Mouse (Mus musculus) embryonic fibroblast, embryonic 13.5 days (primary cell): ENCODE data around the gene Rngtt. TPM values are rescaled to one million over a fixed set of nuclear protein-coding genes. Genes with fewer than 3 reads are reported as not detected.
A peak's percentile ranks its signal among the peaks of the same experiment; 100 is the strongest.

ENCODE experiments used
- H3K27ac ChIP-seq: 2 replicates; pipeline ENCODE4 v1.5.1; 2012; ENCODE audit warnings: low read length, control low read depth, inconsistent platforms; ENCODE audit not compliant: insufficient read depth
- H3K4me1 ChIP-seq: 2 replicates; pipeline ENCODE4 v1.6.1; 2011; ENCODE audit warnings: low read length; ENCODE audit not compliant: control insufficient read depth, insufficient read depth
- H3K4me3 ChIP-seq: 2 replicates; pipeline ENCODE4 v1.5.1; 2011; ENCODE audit warnings: mild to moderate bottlenecking, control low read depth, low read length; ENCODE audit not compliant: insufficient read depth
- CTCF ChIP-seq: IDR thresholded peaks from 2 replicates; pipeline ENCODE4 v1.5.1; 2011; ENCODE audit warnings: mild to moderate bottlenecking, control low read depth, low read length, moderate library complexity, borderline replicate concordance; ENCODE audit not compliant: insufficient read depth
- POLR2A ChIP-seq: IDR thresholded peaks from 2 replicates; pipeline ENCODE4 v1.6.1; 2011; ENCODE audit warnings: low read depth, mild to moderate bottlenecking, control low read depth, low read length, moderate library complexity
- polyA plus RNA-seq: library from polyadenylated mRNA; stranded (reverse); fragments of >200 nt; gene quantifications from 2 replicates; pipeline ENCODE4 v1.2.4, GENCODE M21; 2011; ENCODE audit warnings: low read depth; ENCODE audit not compliant: missing spikeins, insufficient read length

Gene Rngtt
- polyA plus RNA-seq, 1 experiment, result 30.7 TPM

DNA sequence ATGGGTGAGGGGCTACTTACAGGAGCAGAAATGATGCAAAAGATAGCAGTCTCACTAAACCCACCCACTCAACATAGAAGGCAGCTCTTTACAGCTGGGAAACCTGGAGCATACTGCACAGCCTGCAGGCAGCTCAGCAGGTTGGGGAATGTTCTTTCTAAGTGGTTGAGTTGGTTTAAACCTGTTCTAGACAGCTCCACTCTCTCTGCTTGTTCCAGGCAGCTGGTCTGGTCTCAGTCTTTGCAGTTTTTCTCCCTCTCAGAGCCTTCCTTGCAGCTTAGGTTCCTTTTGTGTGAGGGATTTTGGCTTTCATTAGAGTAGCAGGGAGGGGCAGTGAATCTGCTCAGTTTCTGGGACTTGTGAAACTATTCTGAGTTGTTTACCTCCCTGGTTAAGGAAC lies 67.5 kb downstream of the Rngtt start:
- TF ChIP-seq POLR2A (no peak), CTCF (no peak)
- H3K27ac ChIP-seq, result no peak overlapping the region
- no peak overlapping the region for H3K4me3 ChIP-seq
- H3K4me1 ChIP-seq, result no peaks in the 10 kb centered on the region

DNA sequence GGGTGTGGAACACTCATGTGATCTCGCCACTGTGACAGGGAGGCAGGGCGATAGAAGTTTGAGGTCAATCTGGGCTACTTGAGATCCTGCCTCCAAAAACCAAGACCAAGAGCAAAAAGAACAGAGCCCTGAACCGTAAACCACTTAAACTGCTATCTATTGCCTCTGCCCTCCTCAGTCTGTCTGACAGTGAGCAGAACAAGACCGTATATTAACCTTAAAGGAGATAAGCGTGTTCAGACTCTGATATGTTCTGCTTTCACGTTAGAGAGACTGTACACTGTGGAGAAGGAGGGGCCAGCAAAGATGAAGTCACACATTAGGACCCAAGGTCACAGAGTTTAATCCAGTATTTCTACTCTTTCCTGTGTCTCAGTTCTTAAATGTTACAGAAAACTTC lies 68.8 kb downstream of the Rngtt start:
- TF ChIP-seq POLR2A (no peak), CTCF (no peak)
- Histone ChIP-seq H3K27ac (no peak overlapping the region), H3K4me1 (no peaks in the 10 kb centered on the region), H3K4me3 (no peak overlapping the region)

DNA sequence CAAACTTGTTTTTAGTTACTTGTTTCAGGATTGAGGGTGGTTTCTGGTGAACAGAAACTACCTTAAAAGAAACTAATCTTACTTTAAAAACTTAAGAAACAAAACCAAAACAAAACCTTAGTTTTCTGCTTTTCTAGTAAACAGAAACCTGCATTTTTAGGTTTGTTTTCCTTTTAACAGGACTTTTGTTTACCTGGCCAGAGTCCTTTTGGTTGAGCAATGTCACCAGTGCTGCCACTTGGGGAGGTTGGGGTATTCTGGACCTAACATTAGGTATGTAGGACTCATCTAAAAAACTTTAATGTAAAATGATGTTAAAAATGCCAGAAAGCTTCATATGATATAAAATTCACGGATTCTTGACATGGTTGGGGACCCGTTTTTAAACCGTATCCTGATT lies 78.8 kb downstream of the Rngtt start:
- TF ChIP-seq POLR2A (no peak), CTCF (no peak)

DNA sequence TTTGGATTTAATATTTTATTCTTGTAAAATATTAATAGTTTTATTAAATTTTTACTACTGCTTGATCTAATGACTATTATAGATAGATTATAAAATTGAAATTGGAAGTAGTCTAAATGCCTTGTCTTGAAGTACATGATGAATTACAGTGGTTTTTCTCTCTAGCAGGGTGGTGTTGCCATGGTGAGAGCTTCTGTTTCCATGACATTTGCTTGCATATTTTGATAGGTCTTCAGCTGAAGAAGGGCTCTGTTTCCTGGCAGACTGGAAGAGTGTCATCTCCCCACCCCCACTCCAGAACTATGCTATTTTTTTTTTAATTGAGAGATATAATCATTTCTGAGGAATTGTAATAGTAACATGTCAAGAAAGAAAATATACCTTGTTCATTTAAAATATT lies 80.5 kb downstream of the Rngtt start:
- no peak for TF ChIP-seq POLR2A
- Histone ChIP-seq H3K27ac (no peak overlapping the region), H3K4me1 (no peaks in the 10 kb centered on the region), H3K4me3 (no peak overlapping the region)

More for the DNA sequence above, 78.8 kb downstream of the Rngtt start:
- no peak overlapping the region for H3K4me3 ChIP-seq
- H3K27ac ChIP-seq, result no peak overlapping the region
- no peaks in the 10 kb centered on the region for H3K4me1 ChIP-seq

DNA sequence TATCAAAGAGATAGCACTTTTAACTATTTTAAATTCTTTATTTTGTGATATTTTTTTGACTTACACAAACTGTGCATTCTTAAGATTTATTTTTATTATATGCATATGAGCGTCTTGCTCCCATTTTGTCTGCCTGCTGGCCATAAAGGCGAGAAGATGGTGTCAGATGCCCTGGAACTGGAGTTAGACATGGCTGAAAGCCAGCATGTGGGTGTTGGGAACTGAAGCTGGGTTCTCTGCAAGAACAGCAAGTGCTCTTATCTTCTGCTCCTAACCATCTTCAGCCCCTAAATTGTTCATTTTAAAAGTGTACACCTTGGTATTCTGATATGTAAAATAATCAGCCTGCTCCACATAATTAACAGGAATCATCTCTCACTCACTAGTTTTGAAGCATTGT lies 83.3 kb downstream of the Rngtt start:
- Histone ChIP-seq H3K4me1 (no peaks in the 10 kb centered on the region), H3K4me3 (no peak overlapping the region), H3K27ac (no peak overlapping the region)
- TF ChIP-seq POLR2A (no peak), CTCF (no peak)

DNA sequence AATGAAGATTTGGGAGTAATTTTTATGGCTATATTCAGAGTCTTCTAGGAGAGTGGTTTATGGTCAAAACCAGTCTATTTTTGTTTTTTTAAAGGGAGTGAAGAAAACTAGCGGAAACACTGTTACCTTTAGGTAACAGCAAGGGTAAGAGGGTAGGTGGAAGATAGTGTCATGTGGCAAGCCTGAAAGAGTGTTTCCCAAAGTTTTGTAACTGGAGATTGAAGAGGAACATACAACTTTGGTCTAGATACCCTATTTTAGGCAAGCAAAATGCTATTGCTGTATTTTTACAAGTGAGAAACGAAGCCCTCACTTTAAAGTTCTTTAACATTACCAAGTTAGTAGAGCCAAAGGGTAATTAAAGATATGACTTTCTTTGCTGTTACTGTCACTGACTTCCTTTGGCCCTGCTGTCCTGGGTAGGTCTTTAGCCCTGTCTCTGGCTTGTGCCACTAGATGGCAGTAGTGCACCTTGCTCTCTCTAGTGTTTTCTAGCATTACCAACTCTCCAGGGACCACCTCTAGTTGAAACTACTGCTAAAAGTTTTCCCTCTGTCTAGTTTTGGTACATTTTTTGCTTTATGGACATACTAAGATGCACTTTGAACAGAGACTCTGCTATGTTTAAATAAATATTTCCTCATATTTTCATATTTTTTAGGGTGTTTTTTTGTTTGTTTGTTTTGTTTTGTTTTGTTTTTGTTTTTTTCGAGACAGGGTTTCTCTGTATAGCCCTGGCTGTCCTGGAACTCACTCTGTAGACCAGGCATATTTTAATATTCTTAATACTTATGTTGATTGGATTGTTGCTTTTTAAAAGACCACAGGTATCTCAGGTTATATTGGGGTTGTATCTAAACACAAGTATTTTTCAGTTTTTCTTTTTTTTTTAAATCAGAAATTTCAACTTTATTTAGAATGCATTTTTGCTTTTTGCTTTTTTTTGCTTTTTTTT lies 86.4 kb downstream of the Rngtt start:
- Histone ChIP-seq H3K4me1 (no peaks in the 10 kb centered on the region), H3K4me3 (no peak overlapping the region), H3K27ac (no peak overlapping the region)
- TF ChIP-seq CTCF, result peak; percentile 90
- no peak for TF ChIP-seq POLR2A

DNA sequence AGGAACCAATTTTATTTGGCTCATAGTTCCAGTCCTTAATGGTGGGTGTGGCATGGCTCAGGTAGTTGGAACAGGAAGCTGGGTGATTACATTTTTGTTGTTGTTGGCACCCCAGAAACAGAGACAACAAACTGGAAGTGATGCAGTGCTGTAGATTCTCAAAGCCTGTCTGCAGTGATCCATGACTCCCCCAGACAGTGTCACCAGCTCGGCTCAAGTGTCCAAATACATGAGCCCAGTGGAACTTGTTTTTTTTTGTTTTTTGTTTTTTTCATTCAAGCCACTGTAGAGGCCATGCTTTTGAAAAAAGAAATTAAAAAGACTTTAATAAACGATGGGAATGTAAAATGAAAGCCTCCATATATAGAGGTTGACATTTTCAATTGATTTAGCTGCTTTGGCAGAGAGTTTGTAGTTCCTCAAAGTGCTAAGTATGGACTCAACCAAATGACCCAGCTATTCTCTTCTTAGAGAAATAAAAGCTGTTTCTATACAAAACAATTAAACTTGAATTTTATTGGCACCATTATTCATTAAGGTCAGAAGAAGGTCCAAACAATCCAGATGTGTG lies 95.7 kb downstream of the Rngtt start:
- Histone ChIP-seq H3K27ac (no peak overlapping the region), H3K4me1 (no peaks in the 10 kb centered on the region), H3K4me3 (no peak overlapping the region)
- TF ChIP-seq POLR2A, result no peak
- TF ChIP-seq CTCF, result no peak

DNA sequence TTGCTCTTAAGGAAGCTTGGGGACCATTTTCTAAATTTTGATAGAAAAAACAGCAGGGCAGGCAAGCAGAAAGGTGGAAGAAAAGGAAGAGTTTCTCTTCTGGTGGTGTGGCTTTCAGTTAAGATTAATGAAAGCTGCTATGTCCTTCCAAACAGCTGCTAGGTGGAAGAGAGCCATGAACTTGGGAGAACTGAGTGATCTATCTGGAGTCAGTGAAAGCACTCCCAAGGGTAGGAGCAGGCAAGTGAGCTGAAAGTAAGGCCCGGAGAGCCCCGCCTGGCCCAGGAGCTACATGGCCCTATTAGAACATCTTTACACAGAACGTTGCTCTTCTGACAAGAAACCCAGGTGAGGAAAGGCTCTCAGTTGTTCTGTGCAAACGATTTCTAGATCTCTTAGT lies 103.7 kb downstream of the Rngtt start:
- Histone ChIP-seq H3K4me1 (no peaks in the 10 kb centered on the region), H3K27ac (no peak overlapping the region), H3K4me3 (no peak overlapping the region)
- no peak for TF ChIP-seq CTCF
- no peak for TF ChIP-seq POLR2A

DNA sequence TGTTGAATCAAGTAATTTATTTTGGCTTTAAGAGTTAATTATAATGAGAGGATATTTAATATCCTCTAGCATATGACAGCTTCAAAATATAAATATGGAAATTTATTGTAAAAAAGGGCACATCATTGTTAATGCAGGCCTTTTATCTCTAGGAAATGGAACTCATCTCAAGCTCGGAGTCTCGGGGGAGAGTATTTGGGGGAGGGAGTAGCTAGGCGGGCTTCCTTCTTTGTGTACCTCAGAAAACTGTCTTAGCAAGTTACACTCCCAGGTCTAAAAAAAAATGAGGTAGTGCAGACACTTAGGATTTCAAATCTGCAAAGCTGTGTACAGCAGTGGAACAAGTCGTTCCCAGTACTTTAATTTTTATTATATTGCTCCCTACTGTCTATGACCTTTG lies 104.7 kb downstream of the Rngtt start:
- no peak overlapping the region for H3K4me3 ChIP-seq
- H3K27ac ChIP-seq, result no peak overlapping the region
- no peaks in the 10 kb centered on the region for H3K4me1 ChIP-seq
- TF ChIP-seq CTCF (no peak), POLR2A (no peak)

DNA sequence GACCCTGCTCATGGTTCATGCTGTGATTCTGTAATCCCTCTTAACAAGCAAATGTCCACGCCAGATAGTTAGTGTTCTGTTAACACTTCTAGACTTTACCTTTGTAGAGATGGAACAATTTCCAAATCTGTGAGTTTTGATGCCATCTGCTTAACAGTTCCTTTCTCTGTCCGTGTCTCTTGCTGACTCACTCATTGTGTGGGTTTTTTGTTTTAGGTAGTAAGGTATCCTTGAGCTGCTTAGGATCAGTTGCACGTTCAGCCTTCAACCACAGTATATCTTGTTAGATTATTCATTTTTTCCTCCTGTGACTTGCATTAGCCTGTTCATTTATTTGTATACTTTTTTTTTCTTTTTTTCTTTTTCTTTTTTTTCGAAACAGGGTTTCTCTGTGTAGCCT lies 107.3 kb downstream of the Rngtt start:
- no peaks in the 10 kb centered on the region for H3K4me1 ChIP-seq
- TF ChIP-seq CTCF, result no peak
- no peak for TF ChIP-seq POLR2A
- H3K4me3 ChIP-seq, result no peak overlapping the region
- no peak overlapping the region for H3K27ac ChIP-seq

DNA sequence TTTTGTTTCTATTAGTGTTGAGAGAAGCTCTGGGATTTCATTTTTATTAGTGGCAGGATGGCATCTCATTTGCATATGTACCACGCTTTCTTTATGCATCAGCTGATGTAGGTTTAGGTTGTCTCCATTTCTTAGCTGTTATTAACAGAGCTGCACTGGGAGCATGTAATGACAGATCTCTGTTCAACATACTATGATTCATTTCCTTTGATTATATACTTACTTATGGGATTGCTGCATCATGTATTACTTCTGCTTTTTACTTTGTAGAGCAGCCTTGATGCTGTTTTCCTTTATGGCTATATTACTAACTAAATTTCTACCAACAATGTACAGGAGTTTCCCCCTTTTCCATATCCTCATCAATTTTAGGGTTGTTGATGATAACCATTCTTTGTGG lies 109.5 kb downstream of the Rngtt start:
- no peak for TF ChIP-seq CTCF
- no peak for TF ChIP-seq POLR2A
- H3K4me1 ChIP-seq, result no peaks in the 10 kb centered on the region

More for the DNA sequence above, 109.5 kb downstream of the Rngtt start:
- no peak overlapping the region for H3K27ac ChIP-seq
- H3K4me3 ChIP-seq, result no peak overlapping the region
